Mouse (Mus musculus): ENCODE data around the gene Ppp1r37. TPM values are rescaled to one million over a fixed set of nuclear protein-coding genes. Genes with fewer than 3 reads are reported as not detected.

The Ppp1r37 gene
- polyA plus RNA-seq, 1 experiment from 2014 or later: 65.5 TPM

GRCm38 (mm10) chr7:19572926-19573775, 10.3 kb upstream of the Ppp1r37 start:
- no peaks in the 10 kb centered on the region for H3K27me3 ChIP-seq
- DNase-seq (ENCODE audit: low read depth, low spot score) (no peak), ATAC-seq (peak; percentile 66)
- in situ Hi-C loops (cut with MboI; ENCODE audit: low pct_unique_long_range_greater_than_20kb): loop anchor here (5.0 kb wide), 1 partner anchor 66 kb away; the partner anchor contains the start of genes Bloc1s3 and Trappc6a
- ChIA-PET CTCF (interaction anchor here (1.1 kb wide), 1 partner anchor 16 kb away, joined by 7 read pairs; no protein-coding TSS in a partner anchor), POLR2A (interaction anchor here (0.7 to 2.8 kb wide), 2 partner anchors 10 to 11 kb away, joined by 3 to 10 read pairs; partner anchors contain the start of gene Ppp1r37)
- TF ChIP-seq CTCF (IDR thresholded peaks at IDR 0.05): no peak

- CTCF ChIA-PET: interaction anchor here (0.9 to 1.7 kb wide), 2 partner anchors 64 to 66 kb away, joined by 3 to 5 read pairs; no protein-coding TSS in a partner anchor
- POLR2A ChIA-PET: interaction anchor here (1.2 kb wide), 1 partner anchor 62 kb away, joined by 4 read pairs; the partner anchor contains the start of genes Bloc1s3 and Trappc6a
- ATAC-seq (no peak), DNase-seq (ENCODE audit: low read depth, low spot score) (no peak)
- TF ChIP-seq CTCF (IDR thresholded peaks at IDR 0.05): no peak
- in situ Hi-C loops (cut with MboI; ENCODE audit: low pct_unique_long_range_greater_than_20kb): loop anchor here (5.0 kb wide), 1 partner anchor 62 kb away; the partner anchor contains the start of genes Bloc1s3 and Trappc6a
- no peaks in the 10 kb centered on the region for H3K27me3 ChIP-seq
These were observed 6.8 kb upstream of the Ppp1r37 start for GRCm38 (mm10) chr7:19569647-19570046.

- POLR2A ChIA-PET: interaction anchor here (0.8 kb wide), 1 partner anchor 175 kb away, joined by 3 read pairs; no protein-coding TSS in a partner anchor
- ATAC-seq: no peak
- in situ Hi-C loops (cut with MboI; ENCODE audit: low pct_unique_long_range_greater_than_20kb): no loop called here
- H3K27me3 ChIP-seq: no peaks in the 10 kb centered on the region
- no peak for DNase-seq (ENCODE audit: low read depth, low spot score)
- CTCF ChIA-PET: no interaction called here
- no peak for TF ChIP-seq CTCF (IDR thresholded peaks at IDR 0.05)
These were observed 4.5 kb upstream of the Ppp1r37 start for GRCm38 (mm10) chr7:19567426-19567825.

- in situ Hi-C loops (cut with MboI; ENCODE audit: low pct_unique_long_range_greater_than_20kb): no loop called here
- ATAC-seq (no peak), DNase-seq (ENCODE audit: low read depth, low spot score) (no peak)
- ChIA-PET CTCF (no interaction called here), POLR2A (no interaction called here)
- TF ChIP-seq CTCF (IDR thresholded peaks at IDR 0.05): no peak
- H3K27me3 ChIP-seq: no peaks in the 10 kb centered on the region
These were observed 2.9 kb upstream of the Ppp1r37 start for GRCm38 (mm10) chr7:19565803-19566202.

GRCm38 (mm10) chr7:19564455-19564854, 1.6 kb upstream of the Ppp1r37 start:
- ChIA-PET POLR2A (no interaction called here), CTCF (no interaction called here)
- H3K27me3 ChIP-seq: no peaks in the 10 kb centered on the region
- ATAC-seq: no peak
- in situ Hi-C loops (cut with MboI; ENCODE audit: low pct_unique_long_range_greater_than_20kb): no loop called here
- DNase-seq (ENCODE audit: low read depth, low spot score): no peak
- no peak for TF ChIP-seq CTCF (IDR thresholded peaks at IDR 0.05)

GRCm38 (mm10) chr7:19563884-19564283, 1.0 kb upstream of the Ppp1r37 start:
- in situ Hi-C loops (cut with MboI; ENCODE audit: low pct_unique_long_range_greater_than_20kb): no loop called here
- no peak for TF ChIP-seq CTCF (IDR thresholded peaks at IDR 0.05)
- DNase-seq (ENCODE audit: low read depth, low spot score) (no peak), ATAC-seq (no peak)
- H3K27me3 ChIP-seq: no peaks in the 10 kb centered on the region
- POLR2A ChIA-PET: no interaction called here
- CTCF ChIA-PET: interaction anchor here (1.7 kb wide), 1 partner anchor 60 kb away, joined by 4 read pairs; no protein-coding TSS in a partner anchor

GRCm38 (mm10) chr7:19561765-19562642, 872 bp downstream of the Ppp1r37 start:
- H3K27me3 ChIP-seq: no peaks in the 10 kb centered on the region
- TF ChIP-seq CTCF (IDR thresholded peaks at IDR 0.05): no peak
- ChIA-PET POLR2A (interaction anchor here (0.6 to 2.6 kb wide), 5 partner anchors 9 to 550 kb away, joined by 3 to 10 read pairs (median 4); no protein-coding TSS in a partner anchor), CTCF (interaction anchor here (0.8 to 1.7 kb wide), 5 partner anchors 9 to 139 kb away, joined by 3 to 5 read pairs (median 4); no protein-coding TSS in a partner anchor)
- in situ Hi-C loops (cut with MboI; ENCODE audit: low pct_unique_long_range_greater_than_20kb): no loop called here
- peak; percentile 68 for DNase-seq (ENCODE audit: low read depth, low spot score)
- peak; percentile 48 for ATAC-seq

- in situ Hi-C loops (cut with MboI; ENCODE audit: low pct_unique_long_range_greater_than_20kb): no loop called here
- no peak for TF ChIP-seq CTCF (IDR thresholded peaks at IDR 0.05)
- ATAC-seq (no peak), DNase-seq (ENCODE audit: low read depth, low spot score) (no peak)
- H3K27me3 ChIP-seq: no peaks in the 10 kb centered on the region
- CTCF ChIA-PET: interaction anchor here (1.2 to 1.7 kb wide), 3 partner anchors 13 to 28 kb away, joined by 3 to 5 read pairs (median 5); no protein-coding TSS in a partner anchor
- POLR2A ChIA-PET: interaction anchor here (1.6 to 2.6 kb wide), 3 partner anchors 9 to 21 kb away, joined by 3 to 10 read pairs (median 4); no protein-coding TSS in a partner anchor
These were observed 1.5 kb downstream of the Ppp1r37 start for GRCm38 (mm10) chr7:19561431-19561764.

- no peak for TF ChIP-seq CTCF (IDR thresholded peaks at IDR 0.05)
- ChIA-PET CTCF (interaction anchor here (1.2 to 1.7 kb wide), 3 partner anchors 12 to 29 kb away, joined by 3 to 5 read pairs (median 5); no protein-coding TSS in a partner anchor), POLR2A (interaction anchor here (1.9 to 2.6 kb wide), 2 partner anchors 12 to 21 kb away, joined by 4 to 10 read pairs; no protein-coding TSS in a partner anchor)
- ATAC-seq: peak; percentile 35
- no peak for DNase-seq (ENCODE audit: low read depth, low spot score)
- no peaks in the 10 kb centered on the region for H3K27me3 ChIP-seq
- in situ Hi-C loops (cut with MboI; ENCODE audit: low pct_unique_long_range_greater_than_20kb): no loop called here
These were observed 2.2 kb downstream of the Ppp1r37 start for GRCm38 (mm10) chr7:19560491-19561260.

Measured in Patski (cell line).